In the genomic region with DNA sequence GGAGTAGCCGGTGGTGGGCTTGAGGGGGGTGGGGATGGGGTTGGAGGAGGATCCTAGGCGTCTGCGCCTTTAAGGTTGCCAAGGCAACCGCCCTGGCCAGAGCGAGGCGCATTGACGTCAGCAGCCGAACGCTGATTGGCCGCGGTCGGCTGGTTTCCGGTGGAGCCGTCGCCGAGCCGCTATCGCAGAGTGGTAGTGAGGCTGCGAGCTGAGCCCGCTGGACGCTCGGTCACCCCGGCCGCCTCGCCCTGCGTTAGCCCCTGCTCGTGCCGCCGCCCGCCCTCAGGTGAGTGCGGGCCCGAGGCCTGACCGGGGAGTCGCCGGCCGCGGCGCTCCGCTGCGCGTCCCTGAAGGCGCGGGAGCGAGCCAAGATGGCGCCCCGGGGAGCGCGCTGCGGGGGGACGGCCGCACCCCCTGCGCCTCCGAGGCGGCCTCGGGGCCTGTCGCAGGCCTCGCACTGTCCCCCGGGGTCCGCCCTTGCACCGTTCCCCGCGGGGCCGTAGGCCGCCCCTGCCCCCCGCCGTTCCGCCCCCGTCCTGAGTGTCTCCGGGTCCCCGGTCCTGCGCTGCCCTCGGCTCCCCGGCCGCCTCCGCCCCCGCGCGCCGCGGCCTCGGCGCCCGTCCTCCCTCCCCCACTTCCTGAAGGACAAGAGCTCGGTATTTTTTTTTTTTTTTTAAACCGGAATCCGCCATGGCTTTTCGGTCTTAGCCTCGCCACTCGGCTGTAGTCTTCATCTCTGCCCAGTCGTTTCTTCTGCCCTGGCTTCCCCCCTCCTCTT, we compare ENCODE assay signal across 8 mouse cellular contexts. TPM values are rescaled to one million over a fixed set of nuclear protein-coding genes. Genes with fewer than 3 reads are reported as not detected.
A peak's percentile ranks its signal among the peaks of the same experiment; 100 is the strongest.
DNase-seq lines count a peak whose midpoint lies in the region; ATAC-seq lines count a peak whose summit lies in the region.

No protein-coding gene starts in this region.

- no peaks in the 10 kb centered on the region for H3K36me3 ChIP-seq in hindbrain, embryonic 11.5 days (ENCODE audit: control insufficient read depth, insufficient read depth, low read length)

- under 1% methylated on average over 60 of the region's 90 CpGs for WGBS in hindbrain, embryonic 11.5 days

- peak overlapping the region; percentile 80 for H3K4me2 ChIP-seq in hindbrain, embryonic 11.5 days (replicated peaks; ENCODE audit: low read depth, low read length)

- peak overlapping the region; percentile 96 for H3K9ac ChIP-seq in hindbrain, embryonic 11.5 days (ENCODE audit: low read depth, low read length)

- H3K4me3 ChIP-seq in hindbrain, embryonic 11.5 days (ENCODE audit: low read depth, low read length): peak overlapping the region; percentile 99

- peak overlapping the region; percentile 87 for H3K27ac ChIP-seq in hindbrain, embryonic 11.5 days (ENCODE audit: low read depth, low read length)

- no peaks in the 10 kb centered on the region for H3K9me3 ChIP-seq in hindbrain, embryonic 11.5 days (ENCODE audit: control insufficient read depth, low read length)

- peaks cover 4% of the 10 kb centered on the region; the same call in 1 of the 2 replicates for H3K4me1 ChIP-seq in hindbrain, embryonic 11.5 days (replicated peaks; ENCODE audit: control insufficient read depth, insufficient read depth, low read length)

- peak; percentile 55 for DNase-seq in MEL-GATA-1-ER (ENCODE audit: extremely low read depth, low read depth)
- DNase-seq in cerebellum, adult 8-10 months: peak; percentile 91
- DNase-seq in hindbrain, embryonic 11.5 days (ENCODE audit: low spot score): peak; percentile 98
- DNase-seq in layer of hippocampus, postnatal 10 days (ENCODE audit: low spot score in 2 of 2): peak; percentile 92 to 93
- peak; percentile 94 for DNase-seq in lung, postnatal 10 days
- DNase-seq in ovary, postnatal 36 days (ENCODE audit: low spot score): peak; percentile 90
- DNase-seq in thymus, postnatal 25 days: peak; percentile 93

- ATAC-seq in frontal cortex, adult (ENCODE audit: low TSS enrichment): peak; percentile 72
- ATAC-seq in hindbrain, embryonic 11.5 days (ENCODE audit: low FRiP score): peak; percentile 96

- no peaks in the 10 kb centered on the region for H3K27me3 ChIP-seq in hindbrain, embryonic 11.5 days (ENCODE audit: control insufficient read depth, insufficient read depth, low read length)

RNA-seq across cellular contexts. Expression of a gene that starts 1.8 kb away (rescaled TPM):
- 411 and 461 TPM in 2 replicates for polyA plus RNA-seq in hindbrain, embryonic 11.5 days (2014; fragmentation: Nextera tagmentation; extraction: Ambion mirVana)
- 100 to 1,000 TPM; 414 to 447 TPM for total RNA-seq in layer of hippocampus, postnatal 10 days (2021)

RNA-seq across cellular contexts. Expression of a gene that starts 39.2 kb away (rescaled TPM):
- polyA plus RNA-seq in hindbrain, embryonic 11.5 days (2014; fragmentation: Nextera tagmentation; extraction: Ambion mirVana): 12.2 and 12.3 TPM in 2 replicates
- total RNA-seq in layer of hippocampus, postnatal 10 days (2021): 10 to 100 TPM; 22.0 to 24.3 TPM

Comparison
In these comparisons a context has a peak if more than half of its experiments do, and no peak if none do; other contexts are left out.
1. Peak in every context shown above with its lines: DNase-seq, ATAC-seq, H3K4me3 ChIP-seq and H3K27ac ChIP-seq.